Mouse (Mus musculus) neural tube, embryonic 11.5 days (tissue): Measurements from ENCODE around the gene Tep1. TPM values are rescaled to one million over a fixed set of nuclear protein-coding genes. Genes with fewer than 3 reads are reported as not detected.
A peak's percentile ranks its signal among the peaks of the same experiment; 100 is the strongest.

Experiments used
- ATAC-seq: fragments of 200-750 bp; cut with Nextera tagmentation; 2 replicates; pipeline ENCODE4 v1.8.0; 2017; ENCODE audit warnings: moderate number of reproducible peaks, mild to moderate bottlenecking, moderate TSS enrichment, moderate library complexity; ENCODE audit not compliant: insufficient read depth, low FRiP score, low TSS enrichment
- DNase-seq: peaks from one replicate; pipeline ENCODE4 v3.0.0-alpha.2; 2015; ENCODE audit warnings: low spot score
- H3K27ac ChIP-seq: fragments of 300-500 bp; sonication (generic); 2 replicates; pipeline ENCODE4 v1.5.1; 2014; ENCODE audit warnings: low read depth, mild to moderate bottlenecking, low read length
- H3K27me3 ChIP-seq: fragments of 300-500 bp; sonication (generic); 2 replicates; pipeline ENCODE4 v1.6.1; 2014; ENCODE audit warnings: mild to moderate bottlenecking, low read length, mixed read lengths; ENCODE audit not compliant: control insufficient read depth, insufficient read depth
- H3K36me3 ChIP-seq: fragments of 300-500 bp; sonication (generic); 2 replicates; pipeline ENCODE4 v1.6.1; 2014; ENCODE audit warnings: mild to moderate bottlenecking, low read length, moderate library complexity, mixed read lengths; ENCODE audit not compliant: control insufficient read depth, insufficient read depth
- H3K4me1 ChIP-seq: fragments of 300-500 bp; sonication (generic); 2 replicates; pipeline ENCODE4 v1.6.1; 2014; ENCODE audit warnings: low read length, mixed read lengths; ENCODE audit not compliant: control insufficient read depth, insufficient read depth
- H3K4me2 ChIP-seq: fragments of 300-500 bp; sonication (generic); 2 replicates; pipeline ENCODE4 v1.6.1; 2014; ENCODE audit warnings: low read depth, mild to moderate bottlenecking, moderate library complexity
- H3K4me3 ChIP-seq: fragments of 300-500 bp; sonication (generic); 2 replicates; pipeline ENCODE4 v1.5.1; 2014; ENCODE audit warnings: low read depth, low read length
- H3K9ac ChIP-seq: fragments of 300-500 bp; sonication (generic); 2 replicates; pipeline ENCODE4 v1.6.1; 2014; ENCODE audit warnings: mild to moderate bottlenecking, low read length
- H3K9me3 ChIP-seq: fragments of 300-500 bp; sonication (generic); 2 replicates; pipeline ENCODE4 v1.6.1; 2016; ENCODE audit warnings: low read length; ENCODE audit not compliant: control insufficient read depth
- WGBS: fragments of 180-500 bp; shearing (Covaris S2); extraction: QIAGEN DNeasy Blood & Tissue Kit; methylation state at CpG from one replicate; pipeline ENCODE4 v1.1.7; 2014; 5-methylcytosine and 5-hydroxymethylcytosine counted together
- polyA plus RNA-seq: library from polyadenylated mRNA; unstranded; fragments of >200 nt; fragmentation: Nextera tagmentation; extraction: Ambion mirVana; gene quantifications from 2 replicates; pipeline ENCODE4 v1.2.1, GENCODE M21; 2014

Gene Tep1
- polyA plus RNA-seq, 1 experiment from 2014 or later, result 4.9 TPM

DNA sequence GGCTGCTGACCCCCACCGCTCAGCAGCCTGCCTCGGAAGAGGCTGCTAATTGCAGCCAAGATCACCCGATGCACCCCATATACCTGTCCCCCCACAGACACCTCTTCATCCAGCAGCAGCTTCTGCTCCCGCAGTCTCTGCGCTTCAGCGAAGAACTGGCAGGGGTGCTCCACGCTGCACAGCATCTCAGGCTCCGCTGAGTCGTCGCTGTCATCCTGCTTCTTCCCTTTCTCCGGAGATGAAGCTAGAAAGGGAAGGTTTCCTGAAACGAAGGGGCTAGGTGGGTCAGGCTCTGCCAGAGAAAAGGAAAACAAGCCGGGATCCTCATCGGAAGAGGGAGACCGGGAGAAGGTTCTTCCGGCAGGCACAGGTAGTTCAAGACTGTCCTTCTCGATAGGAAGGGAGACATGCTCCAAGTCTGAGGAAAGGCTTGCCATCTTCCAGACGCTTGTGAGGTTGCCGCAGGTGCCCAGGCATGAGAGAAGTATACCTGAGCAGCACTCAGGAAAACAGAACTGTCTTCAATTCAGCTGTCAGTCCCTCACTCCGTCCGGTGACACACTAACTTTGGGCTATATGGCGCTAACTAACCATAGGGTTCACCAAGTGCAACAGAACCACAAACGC, 26.5 kb upstream of the Tep1 start:
- Histone ChIP-seq H3K9ac (peak overlapping the region; percentile 61), H3K9me3 (no peaks in the 10 kb centered on the region), H3K36me3 (no peaks in the 10 kb centered on the region), H3K27me3 (0 out of 2 replicates have a peak, but pooled peaks cover 2% of the 10 kb centered on the region), H3K27ac (no peak overlapping the region), H3K4me1 (peaks cover 5% of the 10 kb centered on the region; the same call in 1 of the 2 replicates), H3K4me3 (peak overlapping the region; percentile 43), H3K4me2 (peak overlapping the region; percentile 83)
- DNase-seq (peak; percentile 24), ATAC-seq (peak; percentile 53; the same call in 1 of the 2 replicates)
- WGBS, result 19% methylated on average over 23 of the region's 23 CpGs

DNA sequence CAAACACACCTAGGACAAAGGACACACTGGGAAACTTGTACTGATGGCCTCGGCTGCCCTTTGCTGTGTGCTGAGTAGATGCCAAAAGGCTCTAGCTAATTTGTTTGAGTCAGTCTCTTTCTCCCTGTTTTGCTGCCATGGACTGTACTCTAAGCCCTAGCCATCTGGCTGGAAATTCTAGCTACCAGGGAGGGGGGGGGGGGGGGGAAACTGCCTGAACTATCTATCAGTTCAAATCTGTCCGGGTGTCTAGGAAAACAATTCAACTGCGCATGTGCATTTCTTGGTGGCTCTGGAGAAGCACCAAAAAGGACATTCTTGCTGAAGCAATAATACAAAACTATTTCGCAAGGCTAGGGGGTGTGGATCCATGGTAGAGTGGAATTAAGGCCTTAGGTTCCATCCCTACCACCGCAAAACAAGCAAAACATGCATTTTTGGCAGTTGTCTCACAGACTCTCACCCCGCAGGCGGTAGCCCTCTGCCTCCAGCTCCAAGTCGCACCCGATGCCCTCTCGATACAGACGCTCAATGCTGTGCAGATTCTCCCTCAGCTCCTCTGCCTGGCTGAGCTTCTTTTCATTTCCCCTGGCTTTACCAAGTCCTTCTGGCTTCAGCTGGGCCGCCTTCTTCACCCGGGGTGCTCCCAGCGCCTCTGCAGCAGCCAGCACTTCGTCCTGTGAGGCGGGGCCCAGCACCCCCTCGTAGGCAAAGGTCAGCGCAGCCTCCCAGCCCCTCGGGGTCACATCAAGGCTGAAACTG, 25.8 kb upstream of the Tep1 start:
- H3K27ac ChIP-seq, result no peak overlapping the region
- no peak for ATAC-seq
- no peaks in the 10 kb centered on the region for H3K36me3 ChIP-seq
- no peaks in the 10 kb centered on the region for H3K9me3 ChIP-seq
- peak; percentile 34 for DNase-seq
- H3K4me2 ChIP-seq, result peak overlapping the region; percentile 83
- WGBS, result 16% methylated on average over 19 of the region's 19 CpGs
- H3K4me3 ChIP-seq, result peak overlapping the region; percentile 43
- 0 out of 2 replicates have a peak, but pooled peaks cover 2% of the 10 kb centered on the region for H3K27me3 ChIP-seq
- peak overlapping the region; percentile 61 for H3K9ac ChIP-seq
- H3K4me1 ChIP-seq, result peaks cover 5% of the 10 kb centered on the region; the same call in 1 of the 2 replicates

- Histone ChIP-seq H3K9ac (no peak overlapping the region), H3K4me3 (no peak overlapping the region), H3K27me3 (0 out of 2 replicates have a peak, but pooled peaks cover 2% of the 10 kb centered on the region), H3K9me3 (no peaks in the 10 kb centered on the region), H3K36me3 (no peaks in the 10 kb centered on the region), H3K4me2 (no peak overlapping the region), H3K27ac (no peak overlapping the region), H3K4me1 (peaks cover 5% of the 10 kb centered on the region; the same call in 1 of the 2 replicates)
- no peak for DNase-seq
- ATAC-seq, result no peak
These were observed 25.0 kb upstream of the Tep1 start for GRCm38 (mm10) chr14:50895407-50895806.

- no peak overlapping the region for H3K4me3 ChIP-seq
- no peak overlapping the region for H3K4me2 ChIP-seq
- no peak for ATAC-seq
- H3K27me3 ChIP-seq, result 0 out of 2 replicates have a peak, but pooled peaks cover 2% of the 10 kb centered on the region
- no peak overlapping the region for H3K9ac ChIP-seq
- no peaks in the 10 kb centered on the region for H3K9me3 ChIP-seq
- WGBS, result 91% methylated on average over 22 of the region's 22 CpGs
- peaks cover 5% of the 10 kb centered on the region; the same call in 1 of the 2 replicates for H3K4me1 ChIP-seq
- H3K36me3 ChIP-seq, result no peaks in the 10 kb centered on the region
- DNase-seq, result no peak
- H3K27ac ChIP-seq, result no peak overlapping the region
These were observed 22.4 kb upstream of the Tep1 start for GRCm38 (mm10) chr14:50892541-50893459.

DNA sequence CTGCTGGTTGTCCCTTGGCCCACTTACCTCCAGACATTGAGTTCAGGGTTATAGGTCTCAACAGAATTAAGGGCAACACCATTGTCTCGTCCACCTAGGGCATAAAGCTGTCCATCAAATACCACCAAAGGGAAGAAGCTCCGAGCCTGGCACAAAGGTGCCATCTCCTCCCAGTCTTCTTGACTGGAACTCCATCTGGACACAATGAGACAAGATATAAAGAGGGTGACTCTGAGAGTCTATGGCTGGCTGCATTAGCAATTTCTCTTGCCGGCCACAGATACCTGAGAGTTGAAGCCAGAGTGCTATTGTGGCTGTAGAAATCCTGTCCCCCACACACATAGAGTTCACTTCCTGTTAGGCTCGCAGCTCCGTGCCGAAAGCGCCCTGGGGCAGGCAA, 21.7 kb upstream of the Tep1 start:
- 0 out of 2 replicates have a peak, but pooled peaks cover 2% of the 10 kb centered on the region for H3K27me3 ChIP-seq
- H3K4me2 ChIP-seq, result no peak overlapping the region
- no peaks in the 10 kb centered on the region for H3K9me3 ChIP-seq
- no peak for ATAC-seq
- 93% methylated on average over 7 of the region's 7 CpGs for WGBS
- DNase-seq, result no peak
- peaks cover 5% of the 10 kb centered on the region; the same call in 1 of the 2 replicates for H3K4me1 ChIP-seq
- no peak overlapping the region for H3K27ac ChIP-seq
- no peaks in the 10 kb centered on the region for H3K36me3 ChIP-seq
- no peak overlapping the region for H3K4me3 ChIP-seq
- H3K9ac ChIP-seq, result no peak overlapping the region

DNA sequence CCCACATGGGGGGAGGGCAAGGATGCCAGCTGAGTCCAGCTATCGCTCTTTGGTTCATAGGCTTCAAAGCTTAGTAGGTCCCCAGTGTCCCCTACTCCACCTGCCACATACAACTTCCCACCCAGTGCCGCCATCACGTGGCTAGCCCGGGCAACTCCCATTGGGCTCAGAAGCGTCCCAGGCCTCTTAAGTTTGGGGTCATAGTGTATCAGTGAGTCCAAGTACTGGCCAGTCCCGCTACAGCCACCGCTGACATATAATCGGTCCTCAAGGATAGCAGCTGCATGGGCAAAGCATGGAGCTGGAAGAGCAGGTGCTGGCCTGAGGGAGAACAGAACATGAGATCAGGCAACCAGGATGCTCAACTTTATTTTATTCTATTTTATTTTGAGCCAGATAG, 21.3 kb upstream of the Tep1 start:
- Histone ChIP-seq H3K27me3 (0 out of 2 replicates have a peak, but pooled peaks cover 2% of the 10 kb centered on the region), H3K4me3 (no peak overlapping the region), H3K4me2 (no peak overlapping the region), H3K9ac (no peak overlapping the region), H3K4me1 (peaks cover 3% of the 10 kb centered on the region; the same call in 1 of the 2 replicates), H3K36me3 (no peaks in the 10 kb centered on the region), H3K9me3 (no peaks in the 10 kb centered on the region), H3K27ac (no peak overlapping the region)
- WGBS, result 91% methylated on average over 8 of the region's 8 CpGs
- no peak for ATAC-seq
- DNase-seq, result no peak

DNA sequence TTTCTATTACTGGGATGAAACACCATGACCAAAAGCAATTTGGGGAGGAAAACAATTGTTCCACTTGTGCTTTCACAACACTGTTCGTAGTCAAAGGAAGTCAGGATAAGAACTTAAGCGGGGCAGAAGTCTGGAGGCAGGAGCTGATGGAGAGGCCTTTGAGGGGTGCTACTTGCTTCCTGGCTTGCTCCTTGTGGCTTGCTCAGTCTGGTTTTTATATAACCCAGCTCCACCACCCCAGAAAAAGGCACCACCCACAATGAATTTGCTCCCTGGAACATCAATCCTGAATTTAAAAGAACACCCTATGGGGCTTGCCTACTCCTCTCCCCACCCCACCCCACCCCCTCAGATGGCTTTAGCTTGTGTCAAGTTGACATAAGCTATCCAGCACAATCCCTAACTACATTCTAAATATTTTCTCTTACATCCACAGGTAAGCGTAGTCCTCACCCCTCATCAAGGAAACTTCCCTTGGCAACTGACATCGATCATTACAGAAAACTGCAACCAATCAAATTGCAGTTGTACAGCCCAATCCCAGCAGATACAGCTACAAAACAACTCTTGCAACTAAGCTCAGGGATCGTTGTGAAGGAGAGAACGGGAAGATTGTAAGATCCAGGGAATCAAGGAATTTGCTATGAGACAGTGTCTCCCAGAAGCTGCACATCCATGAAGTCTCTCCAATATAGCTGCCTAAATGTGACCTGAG, 6.0 kb upstream of the Tep1 start:
- no peak overlapping the region for H3K9ac ChIP-seq
- no peaks in the 10 kb centered on the region for H3K4me1 ChIP-seq
- DNase-seq (no peak), ATAC-seq (no peak)
- no peak overlapping the region for H3K4me2 ChIP-seq
- H3K9me3 ChIP-seq, result no peaks in the 10 kb centered on the region
- H3K27ac ChIP-seq, result no peak overlapping the region
- H3K36me3 ChIP-seq, result no peaks in the 10 kb centered on the region
- 87% methylated on average over 6 of the region's 6 CpGs for WGBS
- no peaks in the 10 kb centered on the region for H3K27me3 ChIP-seq
- H3K4me3 ChIP-seq, result no peak overlapping the region
